Mouse (Mus musculus) gastrocnemius, adult 2 months (tissue): ENCODE data around the gene Galns. TPM values are rescaled to one million over a fixed set of nuclear protein-coding genes. Genes with fewer than 3 reads are reported as not detected.

Source experiments
- DNase-seq: peaks from one replicate; pipeline ENCODE4 v3.0.0; 2022
- H3K27ac ChIP-seq: fragments of 200-600 bp; 2 replicates; pipeline ENCODE4 v1.8.1; 2022; ENCODE audit warnings: mild to moderate bottlenecking
- H3K4me3 ChIP-seq: fragments of 200-600 bp; 2 replicates; pipeline ENCODE4 v1.8.1; 2022; ENCODE audit warnings: mild to moderate bottlenecking, moderate library complexity
- CTCF ChIP-seq: fragments of 200-600 bp; IDR thresholded peaks from 2 replicates; pipeline ENCODE4 v1.8.1; 2022; ENCODE audit warnings: antibody characterized with exemption, mild to moderate bottlenecking, moderate library complexity
- intact Hi-C: fragments of 180-260 bp; cut with DNase I; formaldehyde crosslinking; loops from one replicate; pipeline ENCODE4 v1.15.1; 2025
- microRNA-seq: library from miRNA; unstranded; fragments of <30 nt; microRNA quantifications from one replicate; pipeline ENCODE4 v1.2.0, GENCODE M21; 2021
- total RNA-seq, 2 experiments: library from RNA; stranded (reverse); gene quantifications; 2 replicates each; pipeline ENCODE4 v1.2.3; 2021

Galns gene
- total RNA-seq, 2 experiments from 2014 or later: 1.0 to 1.1 TPM

- TF ChIP-seq CTCF: no peak
- no peak for DNase-seq
- Histone ChIP-seq H3K4me3 (no peak overlapping the region), H3K27ac (no peak overlapping the region)
- intact Hi-C loops: no loop called here
Observed at GRCm38 (mm10) chr8:122529159-122529558, 82.1 kb downstream of the Galns start.

Small RNAs within 50 kb of the gene (microRNA-seq; reads per million reads assigned to microRNA genes)
- gene Mir6396: not detected

Other genes starting within 250 kb of the Galns start
- gene Zc3h18, start 234.9 kb downstream of the Galns start, total RNA-seq: 10 to 100 TPM; 26.7 to 26.8 TPM
- not detected for gene Il17c, start 189.4 kb downstream of the Galns start, total RNA-seq
- gene Cyba, start 178.5 kb downstream of the Galns start, total RNA-seq: 1 to 10 TPM; 6.7 to 7.7 TPM
- gene Mvd, start 168.0 kb downstream of the Galns start, total RNA-seq: 1 to 10 TPM; 5.1 to 6.4 TPM
- gene Snai3, start 150.7 kb downstream of the Galns start, total RNA-seq: 10 to 100 TPM; 11.3 TPM
- 10 to 100 TPM; 30.4 to 32.6 TPM for gene Rnf166, start 135.4 kb downstream of the Galns start, total RNA-seq
- 1 to 10 TPM; 6.9 to 7.4 TPM for gene Ctu2, start 135.3 kb downstream of the Galns start, total RNA-seq
- gene Piezo1, start 60.1 kb downstream of the Galns start, total RNA-seq: 10 to 100 TPM; 11.3 to 25.5 TPM
- 1 to 10 TPM in 1 of 2 experiments, under 1 TPM in 1; 0.78 to 1.5 TPM for gene Cdt1, start 43.4 kb downstream of the Galns start, total RNA-seq
- 10 to 100 TPM; 40.5 to 44.8 TPM for gene Aprt, start 34.6 kb downstream of the Galns start, total RNA-seq
- 10 to 100 TPM; 39.3 to 45.5 TPM for gene Trappc2l, start 177 bp upstream of the Galns start, total RNA-seq
- gene Pabpn1l, start 11.3 kb upstream of the Galns start, total RNA-seq: not detected
- 10 to 100 TPM; 18.8 to 23.4 TPM for gene Cbfa2t3, start 87.6 kb upstream of the Galns start, total RNA-seq
- 10 to 100 TPM; 11.1 to 16.4 TPM for gene Acsf3, start 164.0 kb upstream of the Galns start, total RNA-seq
- gene Cdh15, start 236.5 kb upstream of the Galns start, total RNA-seq: 10 to 100 TPM; 19.0 to 22.8 TPM